ENCODE assay signal across 1 mouse cellular context in genomic region chr7:28353267-28353666, GRCm38 (mm10).
TF ChIP-seq lines count a peak whose summit lies in the region.

No protein-coding gene starts in this region.

TF ChIP-seq in MEL, 35 proteins besides CTCF, POLR2A, EP300 and RAD21:
- TF ChIP-seq MYC (IDR thresholded peaks at IDR 0.05; ENCODE audit: low read depth, low read length) (0 out of 2 replicates have a peak, but pooled peaks have one; percentile 0), MYB (IDR thresholded peaks at IDR 0.05; ENCODE audit: low read depth, low read length) (no peak), POLR2AphosphoS2 (IDR thresholded peaks at IDR 0.05; ENCODE audit: low read length) (no peak), NRF1 (IDR thresholded peaks at IDR 0.05; ENCODE audit: insufficient read depth, low read depth, low read length, poor library complexity, severe bottlenecking) (no peak)
